Mouse (Mus musculus) cerebellum, adult 9-11 months (tissue): ENCODE results near the gene Tmem170b.
"Not testable (repeated sequence)": the region's sequence is repeated elsewhere in the genome, so short reads cannot be mapped to it uniquely, and the experiment has no call there.

ENCODE experiments used
- DNase-seq: peaks from one replicate; pipeline ENCODE4 v3.0.0; 2022

The Tmem170b gene

GRCm38 (mm10) chr13:41671136-41671705 is 65.5 kb downstream of the Tmem170b start:
- DNase-seq, result no peak

DNA sequence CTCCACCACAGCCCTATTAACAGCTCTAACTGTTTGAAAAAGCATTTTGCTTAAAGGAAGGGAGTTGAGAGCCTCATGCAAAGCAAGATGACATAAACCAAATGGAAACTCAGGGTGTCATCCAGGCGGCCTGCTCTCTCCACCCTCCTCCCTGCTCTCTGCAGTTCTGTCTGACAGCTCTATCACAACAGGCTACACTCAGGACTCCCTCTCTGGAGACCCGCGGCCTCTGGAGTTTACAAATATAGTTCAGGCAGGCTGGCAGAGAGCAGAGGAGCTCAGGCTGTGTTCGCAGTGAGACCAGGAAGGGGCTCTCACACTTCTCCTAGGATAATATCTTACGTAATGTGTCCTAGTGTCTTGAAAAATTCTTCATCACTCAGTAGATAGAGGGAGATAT is 67.2 kb downstream of the Tmem170b start:
- DNase-seq, result not testable (repeated sequence)

DNA sequence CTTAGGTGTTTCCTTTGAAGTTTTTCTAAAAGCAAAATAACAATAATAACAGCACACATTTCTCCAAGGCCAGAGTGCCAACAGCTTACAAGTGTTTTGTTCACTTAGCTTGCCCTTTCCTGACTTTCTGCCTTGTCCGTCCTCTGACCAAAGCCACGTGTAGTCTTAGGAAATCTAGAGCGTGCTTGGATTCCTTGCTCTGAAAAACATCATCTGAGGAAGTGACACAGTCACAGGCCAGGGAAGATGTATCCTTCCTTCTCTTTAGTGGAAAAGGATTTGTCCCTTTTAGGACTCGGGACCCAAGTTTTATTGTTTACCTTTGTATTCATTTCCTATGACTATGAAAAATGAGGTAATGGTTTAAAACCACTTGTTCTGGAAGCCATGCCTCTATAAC is 67.8 kb downstream of the Tmem170b start:
- DNase-seq, result no peak

- not testable (repeated sequence) for DNase-seq
Observed at GRCm38 (mm10) chr13:41674608-41675007, 68.9 kb downstream of the Tmem170b start.

- no peak for DNase-seq
Observed at GRCm38 (mm10) chr13:41675498-41675897, 69.8 kb downstream of the Tmem170b start.

DNA sequence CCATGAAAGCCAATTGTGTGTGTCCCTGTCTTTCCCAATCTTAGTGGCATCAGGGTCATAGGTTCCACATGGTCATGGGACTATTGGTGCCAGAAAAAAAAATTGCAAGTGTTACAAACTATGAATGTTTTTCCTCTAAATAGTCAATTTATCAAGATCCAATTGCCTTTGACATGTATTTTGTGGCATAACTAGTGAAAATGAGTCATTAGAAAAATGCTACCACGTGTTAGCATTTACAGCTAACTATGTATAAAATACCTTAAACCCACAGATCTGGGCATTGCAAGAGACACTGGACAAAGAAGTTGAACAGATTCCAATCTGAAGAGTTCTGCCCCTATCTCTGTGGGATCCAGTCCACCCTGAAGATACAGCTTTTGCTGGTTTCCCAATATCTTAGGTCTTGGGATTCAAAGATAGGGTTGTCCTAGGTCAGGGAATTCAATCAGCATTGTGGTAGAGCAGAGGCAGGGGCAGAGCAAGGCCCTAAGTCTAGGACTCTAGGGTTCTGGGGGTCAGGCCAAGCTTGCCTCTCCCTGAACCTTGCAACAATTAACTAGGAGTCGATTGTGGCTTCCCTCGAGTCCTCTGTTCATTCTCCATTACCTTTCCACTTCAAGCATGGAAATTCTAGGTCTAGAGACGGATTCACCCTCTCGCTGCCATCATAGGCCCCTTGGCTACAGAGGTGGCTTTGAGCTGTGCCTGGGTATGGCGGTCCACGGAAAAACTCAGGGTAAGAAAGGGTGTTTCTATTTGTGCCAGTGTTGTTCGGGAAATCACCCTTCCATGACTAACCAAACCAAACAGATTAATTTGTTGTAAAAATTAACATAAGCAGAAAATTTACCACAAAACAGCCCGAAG is 70.5 kb downstream of the Tmem170b start:
- DNase-seq, result no peak

GRCm38 (mm10) chr13:41676836-41677186 is 71.1 kb downstream of the Tmem170b start:
- no peak for DNase-seq

DNA sequence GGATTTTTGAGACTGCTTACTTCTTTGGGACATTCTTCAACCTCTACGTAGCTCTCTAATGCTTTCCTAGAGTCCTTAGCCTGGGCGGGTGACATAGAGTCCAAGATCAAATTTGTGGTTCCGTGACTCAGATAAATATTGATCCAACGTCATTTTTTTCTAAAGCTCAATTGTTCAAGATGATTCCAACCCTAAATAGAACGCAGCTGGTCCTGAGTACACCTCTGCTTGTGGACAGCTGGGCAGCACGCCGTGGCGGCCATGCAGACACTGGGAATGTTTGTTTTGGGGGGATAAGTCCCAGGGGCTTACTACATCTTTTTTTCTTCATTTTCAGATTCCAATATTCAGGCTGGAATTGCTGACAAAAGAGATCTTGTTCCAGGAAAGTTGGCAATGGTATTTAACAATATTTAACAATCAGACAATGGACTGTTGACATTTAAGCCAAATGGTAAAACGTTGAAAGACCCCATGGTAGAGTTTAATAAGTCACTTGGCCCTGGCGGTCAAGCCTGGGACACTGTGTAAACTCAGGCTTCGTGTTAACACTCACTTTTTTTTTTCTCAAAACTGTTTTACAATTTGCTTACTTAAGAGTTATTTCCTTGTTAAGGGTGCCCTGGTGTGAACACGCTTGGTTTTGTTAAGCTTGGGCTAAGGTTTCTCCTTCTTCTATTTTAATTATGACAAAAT is 75.3 kb downstream of the Tmem170b start:
- no peak for DNase-seq

- DNase-seq, result no peak
Observed at GRCm38 (mm10) chr13:41682341-41683119, 76.8 kb downstream of the Tmem170b start.

GRCm38 (mm10) chr13:41683356-41684012 is 77.8 kb downstream of the Tmem170b start:
- DNase-seq, result no peak

- DNase-seq, result no peak
Observed at GRCm38 (mm10) chr13:41685499-41685898, 79.8 kb downstream of the Tmem170b start.

DNA sequence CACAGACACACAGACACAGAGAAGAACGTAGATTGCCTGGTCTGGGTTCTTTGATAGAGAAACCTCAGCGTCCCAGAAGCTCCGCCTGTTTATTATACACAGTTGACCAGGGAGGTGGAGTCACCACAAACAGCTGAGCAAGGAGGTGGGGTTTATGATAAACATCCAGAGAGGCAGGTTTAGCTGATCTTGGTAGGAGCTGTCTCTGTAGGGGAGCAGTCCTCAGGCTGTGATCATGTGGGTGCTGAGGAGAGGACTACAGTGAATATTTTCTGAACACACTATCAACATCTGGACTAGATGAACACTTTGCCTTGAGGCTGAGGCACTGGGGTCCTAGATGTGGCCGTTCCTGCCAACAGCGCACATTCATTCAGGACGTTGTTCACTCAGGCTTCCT is 83.3 kb downstream of the Tmem170b start:
- no peak for DNase-seq

DNA sequence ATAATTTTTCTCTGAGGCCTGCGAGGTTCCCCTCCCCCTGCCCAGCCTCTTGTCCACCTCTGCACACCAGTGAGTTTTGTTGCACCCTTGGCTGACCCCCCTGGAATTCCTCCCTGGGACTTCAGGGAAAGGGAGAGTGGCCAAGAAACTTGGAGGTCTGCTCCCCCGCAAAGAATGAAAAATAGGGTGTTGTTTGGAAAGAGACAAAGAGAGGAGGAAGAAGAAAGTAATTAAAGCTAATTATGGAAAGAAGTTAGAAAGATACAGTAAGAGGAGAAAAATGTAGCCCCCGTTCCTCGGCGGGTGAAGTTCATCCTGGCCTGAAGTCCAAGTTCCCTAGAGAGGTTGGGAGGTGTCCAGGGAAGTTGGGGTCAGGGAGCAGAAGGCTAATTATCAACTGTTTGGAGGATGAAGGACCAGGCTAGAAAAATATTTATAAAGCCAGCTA is 83.9 kb downstream of the Tmem170b start:
- no peak for DNase-seq
